Mouse (Mus musculus) right cerebral cortex, adult 18-20 months (tissue): ENCODE measurements at regions not wholly inside any gene's neighbourhood (a gene's known extent, or its start where the extent isn't known, plus 50 kb on each side); places are given as distances from the start of the nearest gene placed in this dataset.

ENCODE experiments used
- DNase-seq: peaks from one replicate; pipeline ENCODE4 v3.0.0; 2022; ENCODE audit warnings: mixed read lengths

GRCm38 (mm10) chr2:117028771-117029170 is 92.4 kb upstream of the Spred1 start:
- DNase-seq: no peak

GRCm38 (mm10) chr2:117036197-117036872 is 84.8 kb upstream of the Spred1 start:
- peak; percentile 18 for DNase-seq

DNA sequence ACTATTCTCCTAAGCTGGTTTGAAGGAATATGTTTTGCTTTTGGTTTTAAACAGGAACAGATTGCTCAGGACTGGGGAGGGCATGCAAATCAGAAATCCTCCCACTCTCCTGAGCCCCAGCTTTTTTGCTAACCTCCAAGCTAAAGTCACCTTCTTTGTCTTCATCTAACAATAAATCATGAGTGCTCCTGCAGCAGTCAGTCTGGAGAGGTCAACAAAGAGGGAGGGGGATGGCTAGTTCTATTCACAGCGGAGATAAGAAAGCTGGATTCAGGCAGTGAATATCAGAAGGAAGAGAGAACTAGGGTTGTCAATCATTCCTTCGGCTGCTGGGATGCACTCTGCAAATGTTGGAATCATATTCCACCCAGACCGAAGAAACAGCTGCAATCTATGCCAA is 81.0 kb upstream of the Spred1 start:
- DNase-seq: no peak

DNA sequence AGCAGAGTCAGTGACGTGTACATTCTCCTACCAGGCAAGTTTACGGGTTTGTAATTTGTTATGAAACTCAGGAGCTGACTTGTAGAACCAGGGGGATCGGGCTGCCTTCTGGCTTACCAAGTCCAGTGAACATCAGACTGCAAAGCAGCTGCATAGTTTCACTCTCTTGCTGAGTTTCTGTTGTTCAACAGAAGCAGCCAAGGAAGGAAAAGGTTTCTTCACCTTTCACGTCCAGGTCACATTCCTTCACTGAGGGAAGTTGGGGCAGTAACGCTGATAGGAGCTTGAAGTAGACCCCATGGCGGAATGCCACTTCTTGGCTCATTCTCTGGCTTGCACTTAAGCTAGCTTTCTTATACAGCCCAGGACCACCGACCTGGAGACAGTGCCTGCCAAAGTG is 77.3 kb upstream of the Spred1 start:
- no peak for DNase-seq

GRCm38 (mm10) chr2:117048290-117048730 is 72.9 kb upstream of the Spred1 start:
- DNase-seq: peak; percentile 12

GRCm38 (mm10) chr2:117050061-117050460 is 71.1 kb upstream of the Spred1 start:
- DNase-seq: no peak

GRCm38 (mm10) chr2:117064126-117064525 is 57.0 kb upstream of the Spred1 start:
- no peak for DNase-seq

- no peak for DNase-seq
Measured at GRCm38 (mm10) chr2:117070348-117070747, 50.8 kb upstream of the Spred1 start.

GRCm38 (mm10) chr2:117071098-117071497 is 50.1 kb upstream of the Spred1 start:
- DNase-seq: no peak
